Mouse (Mus musculus): ENCODE data around the gene Ppm1m. TPM values are rescaled to one million over a fixed set of nuclear protein-coding genes. Genes with fewer than 3 reads are reported as not detected.
"Not testable (repeated sequence)": the region's sequence is repeated elsewhere in the genome, so short reads cannot be mapped to it uniquely, and the experiment has no call there.

The Ppm1m gene
- total RNA-seq, 4 experiments from 2014 or later, result 95.9 to 143 (median 121) TPM

GRCm38 (mm10) chr9:106192998-106193397, 6.5 kb downstream of the Ppm1m start:
- no peak for DNase-seq

- DNase-seq, result no peak
Measured at GRCm38 (mm10) chr9:106192024-106192423, 7.5 kb downstream of the Ppm1m start.

GRCm38 (mm10) chr9:106191355-106191754, 8.2 kb downstream of the Ppm1m start:
- no peak for DNase-seq

- DNase-seq, result no peak
Measured at GRCm38 (mm10) chr9:106183996-106184395, 15.6 kb downstream of the Ppm1m start.

GRCm38 (mm10) chr9:106182146-106182545, 17.4 kb downstream of the Ppm1m start:
- DNase-seq, result no peak

GRCm38 (mm10) chr9:106179964-106180363, 19.6 kb downstream of the Ppm1m start:
- DNase-seq, result no peak

GRCm38 (mm10) chr9:106179454-106179853, 20.1 kb downstream of the Ppm1m start:
- DNase-seq, result no peak

GRCm38 (mm10) chr9:106177799-106178198, 21.7 kb downstream of the Ppm1m start:
- DNase-seq, result no peak

- no peak for DNase-seq
Measured at GRCm38 (mm10) chr9:106176769-106177168, 22.8 kb downstream of the Ppm1m start.

- no peak for DNase-seq
Measured at GRCm38 (mm10) chr9:106175552-106176200, 23.9 kb downstream of the Ppm1m start.

GRCm38 (mm10) chr9:106173363-106173762, 26.2 kb downstream of the Ppm1m start:
- DNase-seq, result no peak

- no peak for DNase-seq
Measured at GRCm38 (mm10) chr9:106172527-106172926, 27.0 kb downstream of the Ppm1m start.

GRCm38 (mm10) chr9:106171346-106172158, 28.0 kb downstream of the Ppm1m start:
- DNase-seq, result peak; percentile 79

GRCm38 (mm10) chr9:106170556-106171345, 28.8 kb downstream of the Ppm1m start, which contains the start of gene Wdr82:
TSS of gene Wdr82 (plus strand) at chr9:106170928.
- peak; percentile 87 for DNase-seq

GRCm38 (mm10) chr9:106169917-106170316, 29.6 kb downstream of the Ppm1m start:
- DNase-seq, result no peak

- DNase-seq, result not testable (repeated sequence)
Measured at GRCm38 (mm10) chr9:106169006-106169405, 30.5 kb downstream of the Ppm1m start.

- DNase-seq, result no peak
Measured at GRCm38 (mm10) chr9:106167703-106168102, 31.8 kb downstream of the Ppm1m start.

- DNase-seq, result no peak
Measured at GRCm38 (mm10) chr9:106167241-106167640, 32.3 kb downstream of the Ppm1m start.

GRCm38 (mm10) chr9:106166709-106167108, 32.8 kb downstream of the Ppm1m start:
- DNase-seq, result no peak

GRCm38 (mm10) chr9:106160426-106160825, 39.1 kb downstream of the Ppm1m start:
- DNase-seq, result no peak

- peak; percentile 90 for DNase-seq
Measured at GRCm38 (mm10) chr9:106159784-106160301, 39.7 kb downstream of the Ppm1m start.

GRCm38 (mm10) chr9:106159237-106159636, 40.3 kb downstream of the Ppm1m start:
- no peak for DNase-seq

- DNase-seq, result no peak
Measured at GRCm38 (mm10) chr9:106158037-106158491, 41.5 kb downstream of the Ppm1m start, which contains the start of gene Glyctk. TSS of gene Glyctk (minus strand) at chr9:106158138.
